Mouse (Mus musculus): ENCODE results near the gene Gpalpp1. TPM values are rescaled to one million over a fixed set of nuclear protein-coding genes. Genes with fewer than 3 reads are reported as not detected.

The Gpalpp1 gene
- total RNA-seq, 4 experiments from 2014 or later = 9.5 to 12.3 (median 10.4) TPM

DNA sequence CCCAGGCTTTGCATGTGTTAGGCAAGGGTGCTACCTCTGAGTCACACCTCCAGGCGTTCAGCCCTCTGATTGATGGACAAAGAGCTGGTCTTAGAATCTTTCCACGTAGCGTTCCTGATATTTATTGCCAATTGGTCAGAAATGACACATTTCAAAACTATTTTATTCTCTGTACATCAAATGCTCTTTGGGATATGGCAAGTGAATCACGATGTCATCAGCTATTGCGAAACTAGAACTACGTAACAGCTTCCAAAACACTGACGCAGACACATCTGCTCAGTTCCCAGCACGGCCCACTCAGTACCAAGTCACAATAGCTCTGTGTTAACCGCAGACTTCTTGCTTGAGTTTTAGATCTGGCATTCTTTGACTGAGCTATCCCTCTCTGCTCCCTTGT lies 11.0 kb downstream of the Gpalpp1 start:
- DNase-seq (ENCODE audit: low spot score) = no peak

- DNase-seq (ENCODE audit: low spot score) = no peak
Measured at GRCm38 (mm10) chr14:76097815-76098214, 12.7 kb downstream of the Gpalpp1 start.

DNA sequence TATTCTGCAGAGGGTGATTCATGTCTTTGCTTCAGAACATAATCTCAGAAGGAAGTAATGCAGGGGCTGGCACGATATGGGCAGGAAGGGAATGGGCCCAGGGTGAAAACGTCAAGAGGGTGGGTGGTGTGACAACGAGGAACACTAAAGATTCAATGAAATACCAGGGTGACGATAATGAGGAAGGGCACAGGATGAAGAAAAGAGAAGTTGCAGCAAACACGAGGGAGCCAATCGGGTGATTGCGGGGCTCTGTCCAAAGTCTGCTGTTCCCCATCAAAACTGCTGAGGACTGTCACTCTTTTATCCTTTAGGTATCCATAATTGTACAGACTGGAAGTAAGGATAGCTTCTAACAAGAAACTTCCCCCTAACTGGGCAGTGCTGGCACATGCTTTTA lies 13.3 kb downstream of the Gpalpp1 start:
- DNase-seq (ENCODE audit: low spot score) = no peak

- DNase-seq (ENCODE audit: low spot score) = no peak
Measured at GRCm38 (mm10) chr14:76084188-76084587, 26.4 kb downstream of the Gpalpp1 start.

- DNase-seq (ENCODE audit: low spot score) = no peak
Measured at GRCm38 (mm10) chr14:76082086-76082636, 28.4 kb downstream of the Gpalpp1 start.

DNA sequence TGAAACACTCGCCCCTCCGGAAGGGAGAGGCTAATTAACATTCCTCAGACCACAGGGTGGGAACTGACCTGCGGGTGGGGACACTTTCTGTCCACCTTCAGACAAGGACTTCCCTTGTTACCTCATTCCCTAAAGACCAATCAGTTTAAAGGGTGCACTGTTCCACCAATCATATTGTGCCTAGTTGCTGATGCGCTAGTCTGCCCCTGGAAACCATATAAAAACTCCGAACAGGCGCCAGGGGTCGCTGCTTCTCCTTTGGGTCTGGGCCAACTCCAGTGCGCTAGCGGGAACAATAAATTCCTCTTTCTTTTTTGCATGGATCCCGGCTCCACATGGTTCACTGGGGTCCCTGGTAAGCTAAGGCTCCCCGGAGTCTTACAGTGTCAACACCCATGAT lies 29.1 kb downstream of the Gpalpp1 start:
- no peak for DNase-seq (ENCODE audit: low spot score)

DNA sequence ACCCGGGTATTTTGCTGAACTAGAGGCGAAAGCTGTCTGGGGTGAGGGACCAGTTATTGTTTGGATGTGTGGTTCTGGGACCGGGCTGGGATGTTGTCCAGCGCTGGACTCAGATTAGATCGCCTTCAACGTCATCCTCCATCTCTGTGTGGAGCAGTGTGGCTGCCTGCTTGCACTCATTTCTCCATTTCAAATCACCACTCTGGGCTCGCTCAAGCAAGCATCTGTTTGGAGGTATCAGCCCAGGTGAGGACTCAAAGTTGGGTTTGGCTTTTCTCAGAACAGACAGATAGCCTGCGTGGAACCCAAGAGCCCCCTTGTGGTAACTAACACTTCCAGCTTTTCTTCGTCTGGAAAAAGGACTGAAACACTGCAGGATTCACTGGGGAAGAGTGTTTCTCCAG lies 33.5 kb downstream of the Gpalpp1 start:
- peak; percentile 19 for DNase-seq (ENCODE audit: low spot score)

DNA sequence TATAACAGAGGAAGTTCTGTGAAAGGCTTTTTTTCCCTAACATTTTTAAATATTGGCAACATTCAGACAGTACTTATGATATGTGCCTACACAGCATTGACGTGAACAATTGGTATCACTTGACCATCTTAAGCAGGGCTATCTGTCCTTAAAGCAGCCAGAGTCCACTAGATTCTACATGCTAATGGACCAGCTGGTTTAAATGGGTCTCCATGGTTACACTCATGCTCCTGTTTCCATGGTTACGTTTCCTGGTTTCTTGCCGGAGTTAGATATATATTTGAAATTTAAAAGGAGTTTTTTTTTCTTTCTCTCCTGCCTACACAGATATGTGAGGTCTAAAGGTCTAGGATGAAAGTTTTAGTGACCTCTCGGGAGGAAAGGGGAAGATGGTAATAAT lies 34.0 kb downstream of the Gpalpp1 start:
- DNase-seq (ENCODE audit: low spot score) = no peak

DNA sequence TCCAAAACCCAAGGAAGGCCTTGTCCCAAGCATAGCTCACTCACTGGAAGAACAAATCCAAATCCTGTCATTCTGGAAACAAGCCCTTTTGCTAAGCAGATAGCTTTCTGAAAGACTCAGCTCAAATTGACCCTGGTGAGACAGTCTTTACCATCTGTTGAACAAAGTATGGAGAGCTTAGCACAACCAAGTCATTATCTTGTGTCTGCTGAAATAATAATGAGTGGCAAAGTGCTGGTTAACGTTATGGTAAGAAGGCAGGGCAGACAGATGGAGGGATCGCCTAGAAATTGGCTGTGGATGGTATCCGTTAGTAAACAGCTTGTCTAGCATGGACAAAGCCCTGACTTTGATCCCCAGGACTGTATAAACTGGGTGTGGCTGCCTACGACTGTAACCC lies 34.8 kb downstream of the Gpalpp1 start:
- no peak for DNase-seq (ENCODE audit: low spot score)

DNA sequence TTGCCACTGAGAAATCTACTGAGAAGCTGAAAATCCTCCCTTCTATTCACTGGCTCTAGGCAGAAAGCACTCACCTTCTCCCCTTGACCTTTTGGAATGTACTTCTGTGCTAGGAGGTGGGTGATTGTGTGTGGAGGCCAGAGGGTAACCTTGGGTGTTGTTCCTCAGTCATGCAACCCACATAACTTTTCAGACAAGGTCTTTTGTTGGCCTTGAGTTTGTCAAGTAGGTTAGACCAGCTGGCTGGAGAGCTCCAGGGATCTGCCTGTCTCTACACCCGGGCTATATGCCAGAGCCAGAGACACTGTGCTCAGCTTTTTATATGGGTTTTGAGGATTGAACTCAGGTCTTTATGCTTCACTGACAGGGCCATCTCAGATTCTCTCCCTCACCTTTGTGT lies 36.4 kb downstream of the Gpalpp1 start:
- no peak for DNase-seq (ENCODE audit: low spot score)

DNA sequence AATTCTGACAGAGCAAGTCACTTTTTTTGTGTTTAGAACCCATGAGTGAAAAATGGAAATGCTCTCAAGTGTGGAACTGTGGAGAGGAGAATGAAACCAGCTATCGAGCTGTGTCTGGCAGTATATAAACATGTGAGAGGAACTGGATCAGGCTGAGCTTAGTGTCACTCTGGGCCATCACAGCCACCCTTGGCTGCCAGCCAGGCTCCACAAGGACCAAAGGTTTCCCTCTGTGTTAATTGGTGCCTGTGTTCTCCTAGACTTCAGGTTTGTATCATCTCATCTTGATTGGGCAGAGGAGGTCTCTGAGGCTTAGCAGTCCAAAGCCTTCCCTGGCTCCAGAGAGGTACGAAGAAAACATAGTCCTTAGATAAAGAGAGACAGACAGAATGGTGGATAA lies 37.9 kb downstream of the Gpalpp1 start:
- DNase-seq (ENCODE audit: low spot score) = no peak

DNA sequence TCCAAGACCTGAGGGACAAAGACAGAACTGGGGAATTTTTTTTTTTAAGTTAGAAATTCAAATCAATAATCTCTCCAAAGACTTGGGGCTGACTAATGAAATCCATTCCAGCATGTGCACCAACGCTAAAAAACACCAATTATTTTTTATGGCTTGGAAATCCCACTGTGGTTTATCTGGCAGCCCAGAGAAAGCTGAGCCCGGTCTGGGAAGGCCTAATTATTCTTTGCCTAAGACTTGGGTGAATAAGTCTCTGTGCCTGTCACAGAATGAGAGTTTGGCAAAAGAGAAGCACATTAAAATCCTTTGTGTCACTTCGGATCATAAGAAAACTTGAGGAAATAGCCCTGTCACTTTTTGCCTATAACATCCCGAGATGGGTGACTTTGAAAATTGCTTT lies 41.3 kb downstream of the Gpalpp1 start:
- no peak for DNase-seq (ENCODE audit: low spot score)

DNA sequence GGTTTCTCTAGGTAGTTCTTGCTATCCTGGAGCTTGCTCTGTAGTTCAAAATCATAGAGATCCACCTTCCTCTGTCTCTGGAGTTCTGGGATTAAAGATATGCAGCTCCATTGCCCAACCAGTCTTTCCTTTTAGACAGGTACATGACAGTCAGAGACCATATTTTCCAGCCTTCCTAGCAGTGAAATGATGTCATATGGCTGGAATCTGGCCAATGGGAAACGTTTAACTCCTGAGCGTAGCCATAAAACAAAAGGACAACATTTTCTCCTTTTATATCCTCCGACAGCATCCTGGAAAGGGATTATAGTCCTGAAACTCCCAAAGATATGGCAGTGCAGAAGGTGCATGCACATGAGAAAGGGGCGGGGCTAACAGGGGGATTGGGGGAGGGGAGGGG lies 42.3 kb downstream of the Gpalpp1 start:
- no peak for DNase-seq (ENCODE audit: low spot score)

DNA sequence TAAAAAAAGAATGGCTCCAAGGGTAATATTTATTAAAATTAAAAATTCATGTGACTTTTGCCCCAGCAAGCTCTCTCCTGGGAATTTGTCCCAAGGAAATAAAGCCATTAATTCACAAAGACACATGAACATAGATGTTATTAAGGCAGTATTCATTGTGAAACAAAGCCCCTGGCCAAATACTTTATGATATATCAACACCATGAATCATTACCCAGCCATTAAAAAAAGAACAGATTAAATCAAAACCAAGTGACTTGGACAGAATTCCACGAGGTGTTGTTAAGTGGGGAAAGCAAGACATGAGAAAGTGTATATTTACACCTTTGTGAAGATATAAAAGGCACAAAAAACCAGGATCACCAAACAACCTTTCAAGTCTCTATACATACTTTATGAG lies 43.3 kb downstream of the Gpalpp1 start:
- no peak for DNase-seq (ENCODE audit: low spot score)

DNA sequence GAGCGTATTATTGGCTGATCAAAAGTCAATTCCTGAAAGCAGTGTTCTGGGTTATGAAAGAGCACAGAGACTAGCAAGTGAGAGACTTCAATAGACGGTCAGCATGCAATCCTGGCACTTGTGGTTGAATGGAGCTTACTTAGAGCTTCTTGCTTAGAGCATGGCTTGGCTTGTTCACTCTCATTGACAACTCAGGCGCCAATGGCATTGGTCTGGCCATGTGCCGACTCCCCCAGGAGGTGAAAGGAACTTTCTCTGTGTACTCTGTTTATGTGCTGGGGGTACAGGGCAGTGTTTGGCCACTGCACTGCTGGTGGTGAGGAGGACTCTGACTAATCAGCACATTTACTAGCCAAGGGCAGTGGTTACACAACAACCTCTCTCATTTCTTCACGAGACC lies 51.1 kb downstream of the Gpalpp1 start:
- no peak for DNase-seq (ENCODE audit: low spot score)

GRCm38 (mm10) chr14:76053726-76054125 lies 56.8 kb downstream of the Gpalpp1 start:
- peak; percentile 6 for DNase-seq (ENCODE audit: low spot score)

GRCm38 (mm10) chr14:76051966-76052365 lies 58.6 kb downstream of the Gpalpp1 start:
- DNase-seq (ENCODE audit: low spot score) = peak; percentile 4

DNA sequence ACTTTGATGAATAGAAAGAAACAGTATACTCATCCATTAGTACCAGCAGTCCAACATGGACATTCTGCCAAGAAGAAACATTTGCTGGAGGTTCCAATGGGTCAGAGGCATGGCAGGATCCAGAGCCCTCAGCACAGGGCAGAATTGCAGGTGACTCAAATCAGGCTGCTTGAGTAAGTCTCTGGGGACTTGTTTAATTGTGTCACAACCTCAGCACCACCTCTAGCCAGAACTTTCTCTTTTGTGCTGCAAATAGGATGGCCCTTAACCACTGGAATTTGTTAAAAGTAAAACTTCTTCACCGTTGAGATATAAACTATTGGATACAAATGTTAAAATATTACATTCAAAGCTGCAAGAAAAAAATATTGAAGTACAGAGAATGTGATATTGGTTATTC lies 64.8 kb downstream of the Gpalpp1 start:
- no peak for DNase-seq (ENCODE audit: low spot score)

DNA sequence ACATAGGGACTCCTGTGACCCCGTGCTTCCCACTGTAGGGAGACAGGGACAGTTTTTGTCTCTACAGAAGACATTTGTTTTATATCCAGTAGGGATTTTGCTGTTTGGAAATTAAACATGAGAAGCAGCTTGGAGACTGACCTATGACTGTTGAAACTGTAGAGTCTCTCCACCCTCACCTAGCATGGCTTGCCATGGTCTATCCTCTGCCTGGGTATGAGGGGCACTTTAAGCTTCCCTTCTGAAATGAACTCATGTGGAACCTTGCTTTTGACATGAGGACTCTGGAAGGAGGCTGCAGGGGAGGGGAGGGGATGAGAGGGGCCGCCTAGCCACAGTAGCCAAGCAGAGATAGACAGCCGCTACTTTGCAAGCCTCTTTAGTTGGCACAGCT lies 66.4 kb downstream of the Gpalpp1 start:
- no peak for DNase-seq (ENCODE audit: low spot score)

- DNase-seq (ENCODE audit: low spot score) = no peak
Measured at GRCm38 (mm10) chr14:76043251-76044163, 67.1 kb downstream of the Gpalpp1 start.

Data from heart, adult 8-10 months (tissue).